8 mouse cellular contexts compared by ENCODE assay signal in genomic region chr1:130731741-130732337, GRCm38 (mm10). TPM values are rescaled to one million over a fixed set of nuclear protein-coding genes. Genes with fewer than 3 reads are reported as not detected.
DNase-seq lines count a peak whose midpoint lies in the region; ATAC-seq lines count a peak whose summit lies in the region.

TSS of gene AA986860 (plus strand) at chr1:130731976.

- H3K9ac ChIP-seq in forebrain, embryonic 14.5 days (ENCODE audit: low read length): no peak within 1 kb of the TSS
- H3K9ac ChIP-seq in midbrain, embryonic 11.5 days (ENCODE audit: low read length): no peak within 1 kb of the TSS

- H3K9me3 ChIP-seq in forebrain, embryonic 14.5 days (replicated peaks; ENCODE audit: control insufficient read depth, low read length): no peaks in the 10 kb centered on the region
- H3K9me3 ChIP-seq in midbrain, embryonic 11.5 days (ENCODE audit: control insufficient read depth, low read length): no peaks in the 10 kb centered on the region

- H3K4me3 ChIP-seq in forebrain, embryonic 14.5 days (ENCODE audit: low read depth, low read length): no peak within 1 kb of the TSS
- H3K4me3 ChIP-seq in midbrain, embryonic 11.5 days (ENCODE audit: low read depth, low read length): no peak within 1 kb of the TSS

- H3K27ac ChIP-seq in forebrain, embryonic 14.5 days (ENCODE audit: low read depth, low read length): no peak within 1 kb of the TSS
- no peak within 1 kb of the TSS for H3K27ac ChIP-seq in midbrain, embryonic 11.5 days (ENCODE audit: low read depth, low read length)

- 5% methylated on average over 10 of the region's 10 CpGs for WGBS in forebrain, embryonic 14.5 days
- 12% methylated on average over 10 of the region's 10 CpGs for WGBS in large intestine, adult 2 months
- WGBS in midbrain, embryonic 11.5 days: 7% methylated on average over 10 of the region's 10 CpGs

- H3K36me3 ChIP-seq in forebrain, embryonic 14.5 days (ENCODE audit: control insufficient read depth, insufficient read depth, low read length): no peaks in the 10 kb centered on the region
- H3K36me3 ChIP-seq in midbrain, embryonic 11.5 days (ENCODE audit: control insufficient read depth, insufficient read depth, low read length): no peaks in the 10 kb centered on the region

- no peaks in the 10 kb centered on the region for H3K4me1 ChIP-seq in forebrain, embryonic 14.5 days (ENCODE audit: control insufficient read depth, insufficient read depth, low read length)
- peaks cover 4% of the 10 kb centered on the region; the same call in 1 of the 2 replicates for H3K4me1 ChIP-seq in midbrain, embryonic 11.5 days (ENCODE audit: control insufficient read depth, insufficient read depth, low read length)

- ATAC-seq in forebrain, embryonic 14.5 days: peak; percentile 29; the same call in 1 of the 2 replicates
- peak; percentile 70 for ATAC-seq in midbrain, embryonic 11.5 days (ENCODE audit: low FRiP score)

- peak; percentile 23 for DNase-seq in urinary bladder, postnatal 25 days (ENCODE audit: low spot score)
- DNase-seq in urinary bladder, postnatal 10 days (ENCODE audit: low spot score): no peak
- DNase-seq in forebrain, embryonic 14.5 days (ENCODE audit: low spot score): no peak
- DNase-seq in large intestine, adult 2 months (ENCODE audit: low read depth, low spot score): peak; percentile 84
- DNase-seq in midbrain, embryonic 11.5 days (ENCODE audit: low spot score, missing footprints): peak; percentile 79
- DNase-seq in gastrocnemius, postnatal 36 days: no peak
- no peak for DNase-seq in spleen, postnatal 10 days (ENCODE audit: low spot score in 2 of 2)
- no peak for DNase-seq in gastrocnemius, adult 8-10 months (ENCODE audit: low spot score in 2 of 2)

- H3K4me2 ChIP-seq in forebrain, embryonic 14.5 days (ENCODE audit: low read length): no peak within 1 kb of the TSS
- H3K4me2 ChIP-seq in midbrain, embryonic 11.5 days: peak within 1 kb of the TSS; percentile 10; the same call in 1 of the 2 replicates

- H3K27me3 ChIP-seq in forebrain, embryonic 14.5 days (replicated peaks; ENCODE audit: control insufficient read depth, insufficient read depth, low read length): no peaks in the 10 kb centered on the region
- H3K27me3 ChIP-seq in midbrain, embryonic 11.5 days (ENCODE audit: control insufficient read depth, insufficient read depth, low read length): no peaks in the 10 kb centered on the region

- intact Hi-C loops in gastrocnemius, postnatal 36 days (cut with DNase I): no loop called here

RNA-seq across cellular contexts. Expression of gene AA986860, which starts in this region (rescaled TPM):
- polyA plus RNA-seq in forebrain, embryonic 14.5 days (2014; fragmentation: Nextera tagmentation; extraction: Ambion mirVana): 0.43 and 0.54 TPM in 2 replicates
- polyA plus RNA-seq in large intestine, adult 2 months (2012; rRNA removed): 40.8 and 74.5 TPM in 2 replicates
- 0.29 and 0.37 TPM in 2 replicates for polyA plus RNA-seq in midbrain, embryonic 11.5 days (2014; fragmentation: Nextera tagmentation; extraction: Ambion mirVana)
- total RNA-seq in gastrocnemius, postnatal 36 days (2021): under 1 TPM; 0.15 to 0.30 TPM
- total RNA-seq in gastrocnemius, adult 8-10 months (2022): under 1 TPM in 3 of 4 experiments, not detected in 1; 0.09 to 0.22 (median 0.11) TPM

Comparison
In these comparisons a context has a peak if more than half of its experiments do, and no peak if none do; other contexts are left out.
1. RNA of gene AA986860 (polyA plus RNA-seq): 40.8 to 74.5 TPM in large intestine, adult 2 months; 0.43 to 0.54 TPM in forebrain, embryonic 14.5 days and 0.29 to 0.37 TPM in midbrain, embryonic 11.5 days; every median in the first group is over 10 times any median in the second.
2. DNase-seq: peak in urinary bladder, postnatal 25 days (single experiment) and large intestine, adult 2 months (single experiment); none in urinary bladder, postnatal 10 days (single experiment), forebrain, embryonic 14.5 days (single experiment), gastrocnemius, postnatal 36 days (0 of 2), spleen, postnatal 10 days (0 of 2) and gastrocnemius, adult 8-10 months (0 of 2).
3. Peak in ATAC-seq in forebrain, embryonic 14.5 days; RNA of the gene not detected or under 1 TPM.
4. Peak in DNase-seq, ATAC-seq and H3K4me2 ChIP-seq in midbrain, embryonic 11.5 days; RNA of the gene not detected or under 1 TPM.